Mouse (Mus musculus): Measurements from ENCODE around the gene Olfr1297. TPM values are rescaled to one million over a fixed set of nuclear protein-coding genes. Genes with fewer than 3 reads are reported as not detected.

The Olfr1297 gene
- total RNA-seq (2015) = not detected in 2 replicates
- not detected in 2 replicates for total RNA-seq (2017)

DNA sequence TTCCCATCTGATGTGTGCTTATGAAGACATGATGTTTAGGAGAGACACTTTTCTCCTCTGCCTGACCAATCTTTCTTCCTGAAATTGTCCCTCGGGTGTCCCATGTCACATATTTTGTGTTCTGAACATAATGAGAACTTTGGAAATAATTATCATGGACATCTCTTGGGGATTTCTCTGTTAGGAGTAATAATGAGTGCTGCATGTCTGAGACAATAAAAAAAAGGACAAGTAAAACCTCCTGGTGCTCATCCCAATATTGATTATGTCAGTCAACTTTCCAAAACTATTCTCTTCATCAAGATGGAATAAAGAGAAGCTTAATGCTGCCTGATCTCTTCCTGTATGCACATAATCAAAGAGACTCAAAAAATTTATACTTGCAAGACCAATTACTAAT lies at the start of gene Olfr1297:
Olfr1297 (minus strand) TSS at position 101 of the 400 bp plus-strand sequence.
- ATAC-seq (replicated peaks; ENCODE audit: poor library complexity) = no peak

DNA sequence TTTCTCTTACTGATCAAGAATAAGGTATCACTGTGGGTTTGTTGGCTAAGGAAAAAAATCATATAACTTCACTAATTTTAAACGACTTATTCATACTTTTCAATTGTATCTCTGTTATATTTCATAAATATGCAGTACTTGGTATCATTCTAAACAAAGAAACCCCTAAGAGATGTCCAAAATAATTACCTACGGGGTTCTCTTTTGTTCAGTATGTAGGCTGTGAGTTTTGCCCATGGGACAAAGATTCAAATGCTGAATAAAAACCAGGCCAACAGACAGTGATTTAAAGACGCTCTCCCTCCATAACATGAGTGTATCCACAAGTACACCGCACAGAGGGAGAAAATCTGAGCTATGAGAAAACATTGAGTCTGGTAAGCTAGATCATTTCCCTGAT lies 34.8 kb upstream of the Olfr1297 start, which contains the start of gene Olfr1299:
Olfr1299 (plus strand) TSS at position 301 of the 400 bp plus-strand sequence.
- no peak for ATAC-seq (replicated peaks; ENCODE audit: poor library complexity)

DNA sequence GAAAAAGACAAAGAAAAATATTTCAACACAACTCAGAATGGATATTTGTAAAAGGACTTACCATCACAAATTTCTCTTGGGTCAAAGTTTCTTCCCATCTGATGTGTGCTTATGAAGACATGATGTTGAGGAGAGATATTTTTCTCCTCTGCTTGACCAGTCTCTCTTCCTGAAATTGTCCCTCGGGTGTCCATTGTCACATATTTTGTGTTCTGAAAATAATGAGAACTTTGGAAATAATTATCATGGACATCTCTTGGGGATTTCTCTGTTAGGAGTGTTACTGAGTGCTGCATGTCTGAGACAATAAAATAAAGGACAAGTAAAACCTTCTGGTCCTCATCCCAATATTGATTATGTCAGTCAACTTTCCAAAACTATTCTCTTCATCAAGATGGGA lies 22.8 kb upstream of the Olfr1297 start, which contains the start of gene Olfr1298:
Olfr1298 (minus strand) TSS at position 101 of the 400 bp plus-strand sequence.
- ATAC-seq (replicated peaks; ENCODE audit: poor library complexity) = no peak

DNA sequence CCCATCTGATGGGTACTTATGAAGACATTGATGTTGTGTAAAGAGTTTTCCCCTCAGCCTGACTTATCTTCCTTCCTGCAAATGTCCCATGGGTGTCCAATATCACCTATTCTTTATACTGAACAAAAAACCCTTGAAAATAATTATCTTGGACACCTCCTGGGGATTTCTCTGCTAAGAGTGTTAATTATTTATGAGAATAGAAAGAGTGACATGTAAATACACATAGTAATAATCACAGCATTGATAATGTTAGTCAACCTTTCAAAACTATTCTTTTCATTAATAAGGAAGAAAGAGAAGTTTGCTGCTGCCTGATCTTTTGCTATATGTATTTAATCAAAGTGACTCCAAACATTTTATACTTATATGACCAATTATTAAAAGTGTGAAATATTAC lies 56.7 kb downstream of the Olfr1297 start, which contains the start of gene Olfr1295:
Olfr1295 (minus strand) TSS at position 101 of the 400 bp plus-strand sequence.
- ATAC-seq (replicated peaks; ENCODE audit: poor library complexity) = no peak

Other genes starting within 250 kb of the Olfr1297 start
- not detected in 2 replicates for gene Olfr1286, start 203.4 kb downstream of the Olfr1297 start, total RNA-seq (2015)
- not detected in 2 replicates for gene Olfr1286, start 203.4 kb downstream of the Olfr1297 start, total RNA-seq (2017)
- not detected in 2 replicates for gene Olfr1287, start 177.4 kb downstream of the Olfr1297 start, total RNA-seq (2015)
- not detected in 2 replicates for gene Olfr1287, start 177.4 kb downstream of the Olfr1297 start, total RNA-seq (2017)
- not detected in 2 replicates for gene Olfr1288, start 152.4 kb downstream of the Olfr1297 start, total RNA-seq (2015)
- not detected in 2 replicates for gene Olfr1288, start 152.4 kb downstream of the Olfr1297 start, total RNA-seq (2017)
- gene Olfr1289, start 145.7 kb downstream of the Olfr1297 start, total RNA-seq (2015) = not detected in 2 replicates
- not detected in 2 replicates for gene Olfr1289, start 145.7 kb downstream of the Olfr1297 start, total RNA-seq (2017)
- not detected in 2 replicates for gene Olfr1290, start 132.7 kb downstream of the Olfr1297 start, total RNA-seq (2015)
- not detected in 2 replicates for gene Olfr1290, start 132.7 kb downstream of the Olfr1297 start, total RNA-seq (2017)
- gene Olfr1291-ps1, start 129.3 kb downstream of the Olfr1297 start, total RNA-seq (2015) = not detected in 2 replicates
- gene Olfr1291-ps1, start 129.3 kb downstream of the Olfr1297 start, total RNA-seq (2017) = not detected in 2 replicates
- not detected in 2 replicates for gene Olfr1293-ps, start 101.3 kb downstream of the Olfr1297 start, total RNA-seq (2015)
- not detected in 2 replicates for gene Olfr1293-ps, start 101.3 kb downstream of the Olfr1297 start, total RNA-seq (2017)
- gene Olfr1294, start 86.2 kb downstream of the Olfr1297 start, total RNA-seq (2015) = not detected in 2 replicates
- gene Olfr1294, start 86.2 kb downstream of the Olfr1297 start, total RNA-seq (2017) = not detected in 2 replicates
- gene Olfr1295, start 56.8 kb downstream of the Olfr1297 start, total RNA-seq (2015) = not detected in 2 replicates
- gene Olfr1295, start 56.8 kb downstream of the Olfr1297 start, total RNA-seq (2017) = not detected in 2 replicates
- gene Olfr1298, start 22.7 kb upstream of the Olfr1297 start, total RNA-seq (2015) = not detected in 2 replicates
- gene Olfr1298, start 22.7 kb upstream of the Olfr1297 start, total RNA-seq (2017) = not detected in 2 replicates
- gene Olfr1299, start 34.9 kb upstream of the Olfr1297 start, total RNA-seq (2015) = not detected in 2 replicates
- gene Olfr1299, start 34.9 kb upstream of the Olfr1297 start, total RNA-seq (2017) = not detected in 2 replicates
- gene Olfr1301, start 124.5 kb upstream of the Olfr1297 start, total RNA-seq (2015) = not detected in 2 replicates
- gene Olfr1301, start 124.5 kb upstream of the Olfr1297 start, total RNA-seq (2017) = not detected in 2 replicates
- gene Olfr1302, start 150.9 kb upstream of the Olfr1297 start, total RNA-seq (2015) = not detected in 2 replicates
- gene Olfr1302, start 150.9 kb upstream of the Olfr1297 start, total RNA-seq (2017) = not detected in 2 replicates
- gene Olfr1303, start 193.8 kb upstream of the Olfr1297 start, total RNA-seq (2015) = not detected in 2 replicates
- gene Olfr1303, start 193.8 kb upstream of the Olfr1297 start, total RNA-seq (2017) = not detected in 2 replicates